Mouse (Mus musculus): ENCODE measurements around the gene Gabra2.

Gabra2 gene

GRCm38 (mm10) chr5:71095725-71096607 is at the start of gene Gabra2:
Gene Gabra2, minus strand, starts transcription at chr5:71095849.
- peak; percentile 74 for DNase-seq (ENCODE audit: low read depth)

GRCm38 (mm10) chr5:71136691-71137090 is 41.0 kb upstream of the Gabra2 start:
- no peak for DNase-seq (ENCODE audit: low read depth)

GRCm38 (mm10) chr5:71135840-71136239 is 40.2 kb upstream of the Gabra2 start:
- no peak for DNase-seq (ENCODE audit: low read depth)

- DNase-seq (ENCODE audit: low read depth), result peak; percentile 37
These were observed 32.1 kb upstream of the Gabra2 start for GRCm38 (mm10) chr5:71127721-71128120.

GRCm38 (mm10) chr5:71115216-71115615 is 19.6 kb upstream of the Gabra2 start:
- DNase-seq (ENCODE audit: low read depth), result no peak

- DNase-seq (ENCODE audit: low read depth), result peak; percentile 73
These were observed 469 bp downstream of the Gabra2 start for GRCm38 (mm10) chr5:71095180-71095579.

- no peak for DNase-seq (ENCODE audit: low read depth)
These were observed 873 bp downstream of the Gabra2 start for GRCm38 (mm10) chr5:71094776-71095175.

GRCm38 (mm10) chr5:71093807-71094206 is 1.8 kb downstream of the Gabra2 start:
- peak; percentile 72 for DNase-seq (ENCODE audit: low read depth)

- DNase-seq (ENCODE audit: low read depth), result peak; percentile 77
These were observed 3.2 kb downstream of the Gabra2 start for GRCm38 (mm10) chr5:71092475-71092874.

- peak; percentile 21 for DNase-seq (ENCODE audit: low read depth)
These were observed 3.7 kb downstream of the Gabra2 start for GRCm38 (mm10) chr5:71091926-71092325.

- DNase-seq (ENCODE audit: low read depth), result no peak
These were observed 16.8 kb downstream of the Gabra2 start for GRCm38 (mm10) chr5:71078861-71079260.

GRCm38 (mm10) chr5:71061696-71062095 is 34.0 kb downstream of the Gabra2 start:
- DNase-seq (ENCODE audit: low read depth), result no peak

- no peak for DNase-seq (ENCODE audit: low read depth)
These were observed 37.6 kb downstream of the Gabra2 start for GRCm38 (mm10) chr5:71058047-71058446.

GRCm38 (mm10) chr5:71037352-71037751 is 58.3 kb downstream of the Gabra2 start:
- DNase-seq (ENCODE audit: low read depth), result no peak

GRCm38 (mm10) chr5:71025956-71026355 is 69.7 kb downstream of the Gabra2 start:
- no peak for DNase-seq (ENCODE audit: low read depth)

GRCm38 (mm10) chr5:71011751-71012150 is 83.9 kb downstream of the Gabra2 start:
- DNase-seq (ENCODE audit: low read depth), result no peak

- no peak for DNase-seq (ENCODE audit: low read depth)
These were observed 84.4 kb downstream of the Gabra2 start for GRCm38 (mm10) chr5:71011271-71011670.

GRCm38 (mm10) chr5:71010797-71011196 is 84.9 kb downstream of the Gabra2 start:
- no peak for DNase-seq (ENCODE audit: low read depth)

GRCm38 (mm10) chr5:70995617-70996325 is 99.9 kb downstream of the Gabra2 start:
- DNase-seq (ENCODE audit: low read depth), result no peak

GRCm38 (mm10) chr5:70993281-70993680 is 102.4 kb downstream of the Gabra2 start:
- DNase-seq (ENCODE audit: low read depth), result peak; percentile 23

GRCm38 (mm10) chr5:70990891-70991290 is 104.8 kb downstream of the Gabra2 start:
- no peak for DNase-seq (ENCODE audit: low read depth)

All from 416B (cell line).